Mouse (Mus musculus) adrenal gland, postnatal 10 days (tissue): ENCODE measurements at regions not wholly inside any gene's neighbourhood (a gene's known extent, or its start where the extent isn't known, plus 50 kb on each side); places are given as distances from the start of the nearest gene placed in this dataset. TPM values are rescaled to one million over a fixed set of nuclear protein-coding genes. Genes with fewer than 3 reads are reported as not detected.

Experiments
- DNase-seq: peaks from one replicate; pipeline ENCODE4 v3.0.0; 2021; ENCODE audit warnings: mixed read lengths
- microRNA-seq: library from miRNA; unstranded; fragments of <30 nt; microRNA quantifications from one replicate; pipeline ENCODE4 v1.2.0, GENCODE M21; 2021

- DNase-seq, result no peak
Measured at GRCm38 (mm10) chr1:77267311-77268003, 247.4 kb downstream of the Epha4 start.

GRCm38 (mm10) chr1:77275297-77275696 lies 239.6 kb downstream of the Epha4 start:
- DNase-seq, result no peak

- DNase-seq, result peak; percentile 30
Measured at GRCm38 (mm10) chr1:77279566-77279965, 235.3 kb downstream of the Epha4 start.

GRCm38 (mm10) chr1:77280373-77281038 lies 234.4 kb downstream of the Epha4 start:
- no peak for DNase-seq

- DNase-seq, result no peak
Measured at GRCm38 (mm10) chr1:77281741-77282140, 233.1 kb downstream of the Epha4 start.

GRCm38 (mm10) chr1:77298713-77299132 lies 216.2 kb downstream of the Epha4 start:
- DNase-seq, result no peak

GRCm38 (mm10) chr1:77300806-77301205 lies 214.1 kb downstream of the Epha4 start:
- no peak for DNase-seq

- no peak for DNase-seq
Measured at GRCm38 (mm10) chr1:77304770-77305169, 210.1 kb downstream of the Epha4 start.

- DNase-seq, result no peak
Measured at GRCm38 (mm10) chr1:77307745-77308144, 207.1 kb downstream of the Epha4 start.

- DNase-seq, result no peak
Measured at GRCm38 (mm10) chr1:77313119-77313518, 201.8 kb downstream of the Epha4 start.

- DNase-seq, result no peak
Measured at GRCm38 (mm10) chr1:77315347-77315746, 199.5 kb downstream of the Epha4 start.

GRCm38 (mm10) chr1:77316198-77316597 lies 198.7 kb downstream of the Epha4 start:
- no peak for DNase-seq

Small RNAs in the stretch of these regions (microRNA-seq; reads per million reads assigned to microRNA genes)
- gene Mir6343, result not detected
